Comparison of ENCODE assay signal across 33 mouse cellular contexts in genomic region chr3:125734945-125735344, GRCm38 (mm10).
"Had no signal": no experiment of that assay in that cellular context is flagged by ENCODE, and none has a peak within 500 bp of the region (broad histone marks: within the 10 kb centered on the region; RNA-seq: fewer than 3 reads in every experiment).

No protein-coding gene starts in this region.

- H3K27ac ChIP-seq: limb, embryonic 10.5 days; limb, embryonic 12.5 days; limb, embryonic 13.5 days; limb, embryonic 15.5 days; liver, embryonic 12.5 days; liver, embryonic 13.5 days; liver, embryonic 14.5 days; liver, embryonic 15.5 days; lung, embryonic 15.5 days; macrophage; midbrain, embryonic 10.5 days; midbrain, embryonic 12.5 days; midbrain, embryonic 13.5 days; midbrain, embryonic 15.5 days; neural tube, embryonic 12.5 days; neural tube, embryonic 13.5 days had no signal

- H3K4me1 ChIP-seq: limb, embryonic 13.5 days; limb, embryonic 15.5 days; liver, embryonic 12.5 days; liver, embryonic 13.5 days; liver, embryonic 15.5 days; lung, embryonic 15.5 days; megakaryocyte, embryonic 14.5 days; midbrain, embryonic 10.5 days; midbrain, embryonic 12.5 days; midbrain, embryonic 13.5 days; midbrain, embryonic 15.5 days; neural tube, embryonic 12.5 days; neural tube, embryonic 13.5 days had no signal

- H3K36me3 ChIP-seq: limb, embryonic 10.5 days; limb, embryonic 12.5 days; limb, embryonic 13.5 days; limb, embryonic 15.5 days; liver, embryonic 12.5 days; liver, embryonic 13.5 days; liver, embryonic 15.5 days; lung, embryonic 15.5 days; midbrain, embryonic 10.5 days; midbrain, embryonic 12.5 days; midbrain, embryonic 13.5 days; midbrain, embryonic 15.5 days; neural tube, embryonic 12.5 days; neural tube, embryonic 13.5 days had no signal

- H3K27me3 ChIP-seq: limb, embryonic 12.5 days; limb, embryonic 13.5 days; limb, embryonic 15.5 days; liver, embryonic 12.5 days; liver, embryonic 13.5 days; liver, embryonic 15.5 days; lung, embryonic 15.5 days; megakaryocyte, embryonic 14.5 days; midbrain, embryonic 12.5 days; midbrain, embryonic 13.5 days; midbrain, embryonic 15.5 days; neural tube, embryonic 12.5 days; neural tube, embryonic 13.5 days had no signal

- H3K4me3 ChIP-seq: limb, embryonic 10.5 days; limb, embryonic 12.5 days; limb, embryonic 13.5 days; limb, embryonic 15.5 days; liver, embryonic 12.5 days; liver, embryonic 13.5 days; liver, embryonic 15.5 days; lung, embryonic 15.5 days; megakaryocyte, embryonic 14.5 days; midbrain, embryonic 10.5 days; midbrain, embryonic 12.5 days; midbrain, embryonic 13.5 days; midbrain, embryonic 15.5 days; myocyte; neural tube, embryonic 12.5 days; neural tube, embryonic 13.5 days had no signal

- H3K9ac ChIP-seq: limb, embryonic 12.5 days; limb, embryonic 13.5 days; limb, embryonic 15.5 days; liver, embryonic 12.5 days; liver, embryonic 13.5 days; liver, embryonic 14.5 days; liver, embryonic 15.5 days; liver, postnatal 0 days; lung, embryonic 14.5 days; lung, embryonic 15.5 days; midbrain, embryonic 12.5 days; midbrain, embryonic 13.5 days; midbrain, embryonic 15.5 days; neural tube, embryonic 12.5 days; neural tube, embryonic 13.5 days had no signal

- H3K9me3 ChIP-seq: limb, embryonic 10.5 days; limb, embryonic 12.5 days; limb, embryonic 13.5 days; limb, embryonic 15.5 days; liver, embryonic 12.5 days; liver, embryonic 13.5 days; liver, embryonic 15.5 days; lung, embryonic 15.5 days; megakaryocyte, embryonic 14.5 days; midbrain, embryonic 10.5 days; midbrain, embryonic 12.5 days; midbrain, embryonic 13.5 days; midbrain, embryonic 15.5 days; neural tube, embryonic 12.5 days; neural tube, embryonic 13.5 days had no signal

- ATAC-seq: liver, embryonic 12.5 days; liver, postnatal 0 days; lung, postnatal 0 days; midbrain, embryonic 13.5 days; midbrain, embryonic 15.5 days; midbrain, embryonic 16.5 days had no signal

- H3K4me2 ChIP-seq: limb, embryonic 12.5 days; limb, embryonic 13.5 days; limb, embryonic 15.5 days; liver, embryonic 11.5 days; liver, embryonic 12.5 days; liver, embryonic 13.5 days; liver, embryonic 15.5 days; lung, embryonic 14.5 days; lung, embryonic 15.5 days; midbrain, embryonic 11.5 days; midbrain, embryonic 12.5 days; midbrain, embryonic 13.5 days; midbrain, embryonic 15.5 days; neural tube, embryonic 12.5 days; neural tube, embryonic 13.5 days had no signal

- DNase-seq: left cerebral cortex, postnatal 4 days; liver; liver, embryonic 13.5 days; liver, postnatal 0 days; lung, adult 18-20 months; lung, adult 2 months; lung, embryonic 14.5 days; lung, postnatal 10 days; lung, postnatal 14 days; lung, postnatal 36 days; lung, postnatal 4 days; midbrain, embryonic 14.5 days had no signal
